Comparison of ENCODE assay signal across 8 mouse cellular contexts in genomic region chr3:95675301-95676092, GRCm38 (mm10). TPM values are rescaled to one million over a fixed set of nuclear protein-coding genes. Genes with fewer than 3 reads are reported as not detected.
DNase-seq lines count a peak whose midpoint lies in the region; ATAC-seq lines count a peak whose summit lies in the region.

No protein-coding gene starts in this region.

- intact Hi-C loops in heart, postnatal 36 days (cut with DNase I), result loop anchor here (1.0 to 2.0 kb wide), 3 partner anchors 16 to 42 kb away; no protein-coding TSS in a partner anchor

- H3K9me3 ChIP-seq in forebrain, embryonic 13.5 days (replicated peaks), result no peaks in the 10 kb centered on the region

- peak; percentile 62 for ATAC-seq in forebrain, embryonic 13.5 days

- peaks cover 15% of the 10 kb centered on the region; the same call in 1 of the 2 replicates for H3K4me1 ChIP-seq in forebrain, embryonic 13.5 days

- H3K4me3 ChIP-seq in forebrain, embryonic 13.5 days, result no peak overlapping the region

- no peak overlapping the region for H3K9ac ChIP-seq in forebrain, embryonic 13.5 days

- H3K27me3 ChIP-seq in forebrain, embryonic 13.5 days, result no peaks in the 10 kb centered on the region

- peak; percentile 90 for DNase-seq in MEL-GATA-1-ER (ENCODE audit: extremely low read depth, low read depth)
- peak; percentile 44 for DNase-seq in cerebellum, adult 11 months
- peak; percentile 82 to 89 for DNase-seq in heart, postnatal 36 days
- peak; percentile 34 to 58 for DNase-seq in layer of hippocampus, adult 8-10 months (ENCODE audit: low spot score in 2 of 2)
- peak; percentile 92 for DNase-seq in lung, postnatal 10 days
- peak; percentile 46 for DNase-seq in ovary, postnatal 10 days (ENCODE audit: low spot score)
- DNase-seq in thymus, postnatal 14 days, result peak; percentile 83

- no peak overlapping the region for H3K4me2 ChIP-seq in forebrain, embryonic 13.5 days

- H3K36me3 ChIP-seq in forebrain, embryonic 13.5 days (ENCODE audit: poor library complexity, severe bottlenecking), result peaks cover 38% of the 10 kb centered on the region

- WGBS in forebrain, embryonic 13.5 days, result 28% methylated on average over 8 of the region's 8 CpGs

- H3K27ac ChIP-seq in forebrain, embryonic 13.5 days, result peak overlapping the region; percentile 16

RNA-seq across cellular contexts. Expression of gene Adamtsl4, which starts 12.2 kb away (rescaled TPM):
- 0.53 and 0.80 TPM in 2 replicates for polyA plus RNA-seq in forebrain, embryonic 13.5 days (2015; fragmentation: Nextera tagmentation; extraction: Ambion mirVana)
- total RNA-seq in heart, postnatal 36 days (2021), result 10 to 100 TPM; 62.2 to 67.6 TPM
- 10 to 100 TPM in 2 of 4 experiments, 1 to 10 TPM in 2; 5.2 to 17.9 (median 10.4) TPM for total RNA-seq in layer of hippocampus, adult 8-10 months (2022)

RNA-seq across cellular contexts. Expression of gene Mcl1, which starts 16.9 kb away (rescaled TPM):
- 40.3 and 44.0 TPM in 2 replicates for polyA plus RNA-seq in forebrain, embryonic 13.5 days (2015; fragmentation: Nextera tagmentation; extraction: Ambion mirVana)
- 100 to 1,000 TPM; 151 to 156 TPM for total RNA-seq in heart, postnatal 36 days (2021)
- total RNA-seq in layer of hippocampus, adult 8-10 months (2022), result 10 to 100 TPM; 55.1 to 73.6 (median 61.1) TPM

RNA-seq across cellular contexts. Expression of gene Ensa, which starts 50.7 kb away (rescaled TPM):
- 98.1 and 108 TPM in 2 replicates for polyA plus RNA-seq in forebrain, embryonic 13.5 days (2015; fragmentation: Nextera tagmentation; extraction: Ambion mirVana)
- 10 to 100 TPM; 73.0 to 75.0 TPM for total RNA-seq in heart, postnatal 36 days (2021)
- total RNA-seq in layer of hippocampus, adult 8-10 months (2022), result 100 to 1,000 TPM; 286 to 320 (median 297) TPM
